Mouse (Mus musculus) MEL (cell line): ENCODE results near the gene Ncmap.

Experiments
- CTCF ChIP-seq, 3 experiments: IDR thresholded peaks in 2 of 3; conservative IDR thresholded peaks in 1 of 3; 2 replicates each; pipeline ENCODE4 v1.5.1; 2011 to 2012; ENCODE audit warnings: low read length in 3 of 3, low read depth in 2 of 3, mild to moderate bottlenecking in 2 of 3, improper control_type of control experiment in 1 of 3, inconsistent platforms in 1 of 3, mixed read lengths in 1 of 3, moderate library complexity in 1 of 3; ENCODE audit not compliant: control insufficient read depth in 1 of 3, insufficient read depth in 1 of 3, poor library complexity in 1 of 3, severe bottlenecking in 1 of 3
- ELF1 ChIP-seq: IDR thresholded peaks from 2 replicates; pipeline ENCODE4 v1.6.1; 2014; ENCODE audit warnings: low read depth, mild to moderate bottlenecking, inconsistent platforms, low read length, improper control_type of control experiment, moderate library complexity
- EP300 ChIP-seq, 2 experiments: IDR thresholded peaks; 2 replicates each; pipeline ENCODE4 v1.6.1; 2011; ENCODE audit warnings: improper control_type of control experiment in 2 of 2, low read length in 2 of 2, low read depth in 1 of 2, mild to moderate bottlenecking in 1 of 2
- MAX ChIP-seq: IDR thresholded peaks from 2 replicates; pipeline ENCODE4 v1.6.1; 2011; ENCODE audit warnings: low read length, improper control_type of control experiment
- MEF2A ChIP-seq: IDR thresholded peaks from 2 replicates; pipeline ENCODE4 v1.6.1; 2014; ENCODE audit warnings: low read depth, mild to moderate bottlenecking, inconsistent platforms, low read length, improper control_type of control experiment; ENCODE audit not compliant: poor library complexity, insufficient replicate concordance, severe bottlenecking; ENCODE audit errors: extremely low read depth
- SIN3A ChIP-seq: IDR thresholded peaks from 2 replicates; pipeline ENCODE4 v1.6.1; 2012; ENCODE audit warnings: low read length, improper control_type of control experiment, inconsistent platforms
- TCF12 ChIP-seq: IDR thresholded peaks from 2 replicates; pipeline ENCODE4 v1.6.1; 2014; ENCODE audit warnings: low read depth, mild to moderate bottlenecking, inconsistent platforms, low read length, improper control_type of control experiment, moderate library complexity
- USF2 ChIP-seq, 2 experiments: IDR thresholded peaks; 2 replicates each; pipeline ENCODE4 v1.6.1; 2011 to 2012; ENCODE audit warnings: improper control_type of control experiment in 2 of 2, low read length in 2 of 2, borderline replicate concordance in 1 of 2, inconsistent platforms in 1 of 2, low read depth in 1 of 2, mild to moderate bottlenecking in 1 of 2; ENCODE audit not compliant: insufficient read depth in 1 of 2
- ZC3H11A ChIP-seq: IDR thresholded peaks from 2 replicates; pipeline ENCODE4 v1.6.1; 2012; ENCODE audit warnings: low read depth, mild to moderate bottlenecking, inconsistent platforms, low read length, improper control_type of control experiment
- ZKSCAN1 ChIP-seq: IDR thresholded peaks from 2 replicates; pipeline ENCODE4 v1.6.1; 2012; ENCODE audit warnings: low read depth, mild to moderate bottlenecking, inconsistent platforms, low read length, improper control_type of control experiment, moderate library complexity

GRCm38 (mm10) chr4:135429383-135429782, 31.4 kb upstream of the Ncmap start:
- TF ChIP-seq SIN3A (peak; percentile 36; the same call in 1 of the 2 replicates), ZKSCAN1 (no peak), USF2 (IDR thresholded peaks at IDR 0.05; ENCODE audit: borderline replicate concordance in 1 of 2, insufficient read depth in 1 of 2, low read depth in 1 of 2, low read length in 2 of 2) (no peak), MEF2A (no peak), CTCF (IDR thresholded peaks at IDR 0.05 in 2 of 3, conservative IDR thresholded peaks at IDR 0.05 in 1 of 3; ENCODE audit: control insufficient read depth in 1 of 3, insufficient read depth in 1 of 3, low read depth in 2 of 3, low read length in 3 of 3, poor library complexity in 1 of 3, severe bottlenecking in 1 of 3) (no peak), TCF12 (peak; percentile 78), ELF1 (no peak), MAX (peak; percentile 78), EP300 (IDR thresholded peaks at IDR 0.05; ENCODE audit: low read depth in 1 of 2, low read length in 2 of 2) (peak; percentile 60 to 76; a peak in 3 of 4 replicates), ZC3H11A (no peak)
